Mouse (Mus musculus) lung, adult 2 months (tissue): Measurements from ENCODE around the gene Lhfpl3.

Experiments used
- CTCF ChIP-seq: fragments of 200-500 bp; IDR thresholded peaks from 2 replicates; pipeline ENCODE4 v1.5.1; 2011; ENCODE audit warnings: mild to moderate bottlenecking, low read length, control low read depth; ENCODE audit not compliant: insufficient read depth
- POLR2A ChIP-seq: fragments of 200-500 bp; IDR thresholded peaks from 2 replicates; pipeline ENCODE4 v1.6.1; 2011; ENCODE audit warnings: low read depth, mild to moderate bottlenecking, control low read depth, low read length, borderline replicate concordance; ENCODE audit errors: extremely low read depth

GRCm38 (mm10) chr5:23289149-23289548 lies 543.3 kb downstream of the Lhfpl3 start:
- TF ChIP-seq CTCF (no peak), POLR2A (no peak)
